Mouse (Mus musculus) hindbrain, postnatal 0 days (tissue): ENCODE data around the gene Magohb. TPM values are rescaled to one million over a fixed set of nuclear protein-coding genes. Genes with fewer than 3 reads are reported as not detected.

Experiments
- ATAC-seq: fragments of 200-750 bp; cut with Nextera tagmentation; 2 replicates; pipeline ENCODE4 v1.8.0; 2017; ENCODE audit warnings: mild to moderate bottlenecking, moderate TSS enrichment, moderate library complexity
- DNase-seq: peaks from one replicate; pipeline ENCODE4 v3.0.0-alpha.2; 2015; ENCODE audit warnings: low spot score
- H3K27ac ChIP-seq: fragments of 300-500 bp; sonication (generic); 2 replicates; pipeline ENCODE4 v1.5.1; 2014; ENCODE audit warnings: mild to moderate bottlenecking
- H3K27me3 ChIP-seq: fragments of 300-500 bp; sonication (generic); 2 replicates; pipeline ENCODE4 v1.6.1; 2014; ENCODE audit warnings: low read length, mixed read lengths; ENCODE audit not compliant: insufficient read depth
- H3K36me3 ChIP-seq: fragments of 300-500 bp; sonication (generic); 2 replicates; pipeline ENCODE4 v1.6.1; 2014; ENCODE audit warnings: low read length, mixed read lengths; ENCODE audit not compliant: insufficient read depth
- H3K4me1 ChIP-seq: fragments of 300-500 bp; sonication (generic); 2 replicates; pipeline ENCODE4 v1.6.1; 2014; ENCODE audit warnings: antibody characterized with exemption, low read length, mixed read lengths; ENCODE audit not compliant: insufficient read depth
- H3K4me2 ChIP-seq: fragments of 300-500 bp; sonication (generic); 2 replicates; pipeline ENCODE4 v1.6.1; 2014; ENCODE audit warnings: low read depth, mild to moderate bottlenecking, low read length, moderate library complexity, mixed read lengths
- H3K4me3 ChIP-seq: fragments of 300-500 bp; sonication (generic); 2 replicates; pipeline ENCODE4 v1.5.1; 2014; ENCODE audit warnings: low read length
- H3K9ac ChIP-seq: fragments of 300-500 bp; sonication (generic); replicated peaks from 2 replicates; pipeline ENCODE4 v1.6.1; 2014; ENCODE audit warnings: mild to moderate bottlenecking, low read length, moderate library complexity, mixed read lengths
- H3K9me3 ChIP-seq: fragments of 300-500 bp; sonication (generic); 2 replicates; pipeline ENCODE4 v1.6.1; 2016; ENCODE audit warnings: low read length, mixed read lengths
- CTCF ChIP-seq: IDR thresholded peaks from 2 replicates; pipeline ENCODE4 v1.5.1; 2016; ENCODE audit warnings: antibody characterized with exemption, control low read depth, low read depth
- WGBS: fragments of 180-500 bp; shearing (Covaris S2); extraction: QIAGEN DNeasy Blood & Tissue Kit; methylation state at CpG from one replicate; pipeline ENCODE4 v1.1.7; 2014; 5-methylcytosine and 5-hydroxymethylcytosine counted together
- polyA plus RNA-seq: library from polyadenylated mRNA; unstranded; fragments of >200 nt; fragmentation: Nextera tagmentation; extraction: Ambion mirVana; gene quantifications from 2 replicates; pipeline ENCODE4 v1.2.1, GENCODE M21; 2015
- total RNA-seq: library from RNA; depleted of rRNA; stranded (reverse); fragments of >200 nt; gene quantifications from 2 replicates; pipeline ENCODE4 v1.2.3, GENCODE M21; 2014; rRNA removed

Gene Magohb
- total and polyA plus RNA-seq, 2 experiments from 2014 or later: 9.9 to 30.2 TPM

DNA sequence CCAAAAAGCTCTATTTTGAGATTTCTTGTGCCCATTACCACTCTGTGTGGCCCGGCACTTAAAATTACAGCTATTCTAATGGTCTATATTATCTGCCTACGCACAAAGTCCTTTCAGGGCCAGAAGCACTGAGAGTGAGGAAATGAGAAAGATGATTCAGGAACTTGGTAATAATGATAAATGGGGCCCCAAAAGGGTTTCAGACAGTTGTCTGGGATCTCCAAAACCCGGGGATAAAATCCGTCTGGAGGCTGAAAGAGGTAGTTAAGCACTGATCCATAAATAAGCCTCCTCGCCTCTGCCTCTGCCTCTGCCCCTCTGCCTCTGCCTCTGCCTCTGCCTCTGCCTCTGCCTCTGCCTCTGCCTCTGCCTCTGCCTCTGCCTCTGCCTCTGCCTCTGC lies 28.9 kb downstream of the Magohb start:
- ATAC-seq: no peak
- Histone ChIP-seq H3K9ac (no peak overlapping the region), H3K4me2 (no peak overlapping the region), H3K4me1 (no peaks in the 10 kb centered on the region), H3K36me3 (no peaks in the 10 kb centered on the region), H3K9me3 (no peaks in the 10 kb centered on the region), H3K27me3 (no peaks in the 10 kb centered on the region), H3K27ac (no peak overlapping the region), H3K4me3 (no peak overlapping the region)
- 90% methylated on average over 5 of the region's 5 CpGs for WGBS
- no peak for TF ChIP-seq CTCF
- no peak for DNase-seq

DNA sequence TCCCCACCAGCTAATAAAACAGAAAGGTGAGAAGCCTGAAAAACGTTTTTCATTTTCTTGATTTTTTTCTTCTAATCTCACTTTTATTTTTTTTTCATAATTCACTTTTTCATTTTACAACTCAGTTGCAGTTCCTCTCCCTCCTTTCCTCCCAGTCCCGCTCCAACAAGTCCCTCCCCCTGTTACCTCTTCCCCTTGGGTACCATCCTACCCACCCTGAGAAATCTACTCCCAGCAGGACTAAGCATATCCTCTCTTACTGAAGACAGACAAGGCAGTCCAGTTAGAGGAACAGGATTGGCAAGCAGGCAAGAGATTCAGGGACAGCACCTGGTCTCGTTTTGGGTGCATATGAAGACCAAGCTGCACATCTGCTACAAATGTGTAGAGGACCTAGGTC lies 30.3 kb downstream of the Magohb start:
- Histone ChIP-seq H3K9me3 (no peaks in the 10 kb centered on the region), H3K9ac (no peak overlapping the region), H3K4me3 (no peak overlapping the region), H3K36me3 (no peaks in the 10 kb centered on the region), H3K27ac (no peak overlapping the region), H3K4me2 (no peak overlapping the region), H3K27me3 (no peaks in the 10 kb centered on the region), H3K4me1 (no peaks in the 10 kb centered on the region)
- ATAC-seq (no peak), DNase-seq (no peak)
- 69% methylated on average over 3 of the region's 3 CpGs for WGBS
- TF ChIP-seq CTCF: no peak

DNA sequence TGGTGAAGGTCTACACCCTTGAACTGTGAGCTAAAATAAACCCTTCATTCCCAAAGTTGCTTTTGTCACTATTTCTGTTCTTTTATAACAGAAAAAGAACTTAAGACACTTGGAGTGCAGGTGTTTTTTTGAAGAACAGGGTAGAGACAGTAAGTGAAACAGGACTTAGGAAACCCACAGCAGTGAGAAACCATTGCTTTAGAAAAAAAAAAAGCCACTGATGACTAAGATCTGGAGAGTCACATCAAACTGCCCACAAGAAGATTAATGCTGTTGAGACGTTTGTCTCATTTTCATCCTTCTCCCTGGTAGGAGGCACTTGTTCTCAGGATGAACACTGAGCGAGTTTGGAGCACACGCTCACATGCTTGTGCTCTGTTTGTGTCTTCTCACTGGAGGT lies 31.0 kb downstream of the Magohb start:
- no peaks in the 10 kb centered on the region for H3K27me3 ChIP-seq
- TF ChIP-seq CTCF: no peak
- no peaks in the 10 kb centered on the region for H3K36me3 ChIP-seq
- no peak overlapping the region for H3K4me3 ChIP-seq
- DNase-seq (no peak), ATAC-seq (no peak)
- H3K27ac ChIP-seq: no peak overlapping the region
- H3K4me2 ChIP-seq: no peak overlapping the region
- 84% methylated on average over 3 of the region's 3 CpGs for WGBS
- no peak overlapping the region for H3K9ac ChIP-seq
- no peaks in the 10 kb centered on the region for H3K9me3 ChIP-seq
- H3K4me1 ChIP-seq: no peaks in the 10 kb centered on the region

DNA sequence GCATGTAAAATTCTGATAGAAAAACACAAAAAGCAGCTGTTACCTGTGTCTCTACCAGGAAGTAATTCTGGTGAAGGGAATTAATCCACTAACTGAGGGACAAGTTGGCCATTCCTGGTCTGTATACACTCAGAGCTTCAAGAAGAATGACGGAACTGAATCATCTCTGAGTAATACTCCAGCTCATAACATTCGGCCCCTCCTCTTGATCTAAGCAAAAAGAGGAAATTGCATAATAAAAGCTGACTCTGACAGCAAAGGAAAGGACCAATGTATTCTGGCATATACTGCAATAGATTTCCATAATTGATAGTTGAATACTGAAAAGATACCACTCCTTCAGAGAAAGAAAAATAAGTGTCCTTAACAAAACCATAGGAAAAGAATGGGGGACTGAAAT lies 45.8 kb downstream of the Magohb start, which contains the start of gene Klra2:
Gene Klra2, minus strand, starts transcription at position 157 of the 400 bp plus-strand sequence.
- Histone ChIP-seq H3K36me3 (no peaks in the 10 kb centered on the region), H3K9me3 (no peaks in the 10 kb centered on the region), H3K27me3 (no peaks in the 10 kb centered on the region), H3K4me1 (no peaks in the 10 kb centered on the region), H3K4me3 (no peak within 1 kb of the TSS), H3K4me2 (no peak within 1 kb of the TSS), H3K9ac (no peak within 1 kb of the TSS), H3K27ac (no peak within 1 kb of the TSS)
- DNase-seq (no peak), ATAC-seq (no peak)
- WGBS: 92% methylated on average over 2 of the region's 2 CpGs
- TF ChIP-seq CTCF: no peak

DNA sequence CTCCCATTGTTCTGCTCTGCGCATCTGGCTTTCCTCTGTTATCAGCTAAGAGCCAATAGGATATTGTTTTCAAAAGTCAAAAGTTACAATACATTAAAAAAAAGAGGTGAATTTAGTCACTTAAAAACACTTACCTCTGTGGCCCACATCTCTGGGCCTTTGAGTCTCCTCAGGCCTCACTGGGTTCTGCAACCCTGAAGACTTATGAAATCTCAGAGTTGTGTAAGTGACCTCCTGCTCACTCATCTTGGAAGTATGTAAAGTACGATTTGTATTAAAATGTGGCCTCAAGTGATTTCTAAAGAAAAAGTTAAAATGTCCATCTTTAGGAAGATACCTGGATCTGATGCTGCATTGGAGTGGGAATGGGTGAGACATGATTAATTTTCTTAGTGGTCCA lies 48.0 kb downstream of the Magohb start:
- TF ChIP-seq CTCF: no peak
- no peak overlapping the region for H3K4me3 ChIP-seq
- H3K27me3 ChIP-seq: no peaks in the 10 kb centered on the region
- no peak for ATAC-seq
- no peaks in the 10 kb centered on the region for H3K4me1 ChIP-seq
- no peak overlapping the region for H3K9ac ChIP-seq
- no peaks in the 10 kb centered on the region for H3K9me3 ChIP-seq
- no peak overlapping the region for H3K4me2 ChIP-seq
- DNase-seq: no peak
- WGBS: 74% methylated on average over 2 of the region's 2 CpGs
- H3K36me3 ChIP-seq: no peaks in the 10 kb centered on the region
- H3K27ac ChIP-seq: no peak overlapping the region

Other genes with a start within 250 kb of the Magohb start
- 0.11 TPM in 1 of 2 replicates, not detected in the other for gene Klra2, start 45.9 kb downstream of the Magohb start, total RNA-seq
- gene Klra2, start 45.9 kb downstream of the Magohb start, polyA plus RNA-seq: 0.13 and 0.15 TPM in 2 replicates
- 3.0 and 3.2 TPM in 2 replicates for gene Styk1, start 60.4 kb upstream of the Magohb start, total RNA-seq
- 4.3 and 5.1 TPM in 2 replicates for gene Styk1, start 60.4 kb upstream of the Magohb start, polyA plus RNA-seq
- gene Ybx3, start 95.2 kb upstream of the Magohb start, total RNA-seq: 86.0 and 103 TPM in 2 replicates
- gene Ybx3, start 95.2 kb upstream of the Magohb start, polyA plus RNA-seq: 33.4 and 34.6 TPM in 2 replicates
- not detected in 2 replicates for gene 5430401F13Rik, start 193.2 kb upstream of the Magohb start, total RNA-seq
- gene 5430401F13Rik, start 193.2 kb upstream of the Magohb start, polyA plus RNA-seq: not detected in 2 replicates
- not detected in 2 replicates for gene Gm6619, start 193.2 kb upstream of the Magohb start, total RNA-seq
- not detected in 2 replicates for gene Gm6619, start 193.2 kb upstream of the Magohb start, polyA plus RNA-seq